Mouse (Mus musculus) c-Kit-negative CD71-positive TER-119-positive erythroid progenitor cells, embryonic 14.5 days (primary cell): ENCODE results near the gene Alpl.

Experiments used
- DNase-seq: peaks from one replicate; pipeline ENCODE4 v3.0.0-alpha.2; 2013; ENCODE audit warnings: low read depth, low spot score

Gene Alpl

DNA sequence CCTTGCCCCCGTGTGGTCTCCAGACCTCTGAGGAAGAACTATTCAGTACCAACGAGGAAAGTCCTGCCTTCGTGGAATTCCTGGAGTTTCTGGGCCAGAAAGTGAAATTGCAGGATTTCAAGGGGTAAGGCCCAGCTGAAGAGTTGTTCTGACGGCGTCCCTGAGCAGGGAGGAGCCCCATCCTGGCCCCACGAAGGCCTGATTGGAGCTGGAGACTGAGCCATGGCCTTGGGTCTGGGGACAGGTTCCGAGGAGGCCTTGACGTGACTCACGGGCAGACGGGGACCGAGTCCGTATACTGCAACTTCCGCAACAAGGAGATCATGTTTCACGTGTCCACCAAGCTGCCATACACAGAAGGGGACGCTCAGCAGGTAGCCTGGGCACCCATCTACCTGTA lies 78.5 kb downstream of the Alpl start:
- no peak for DNase-seq

DNA sequence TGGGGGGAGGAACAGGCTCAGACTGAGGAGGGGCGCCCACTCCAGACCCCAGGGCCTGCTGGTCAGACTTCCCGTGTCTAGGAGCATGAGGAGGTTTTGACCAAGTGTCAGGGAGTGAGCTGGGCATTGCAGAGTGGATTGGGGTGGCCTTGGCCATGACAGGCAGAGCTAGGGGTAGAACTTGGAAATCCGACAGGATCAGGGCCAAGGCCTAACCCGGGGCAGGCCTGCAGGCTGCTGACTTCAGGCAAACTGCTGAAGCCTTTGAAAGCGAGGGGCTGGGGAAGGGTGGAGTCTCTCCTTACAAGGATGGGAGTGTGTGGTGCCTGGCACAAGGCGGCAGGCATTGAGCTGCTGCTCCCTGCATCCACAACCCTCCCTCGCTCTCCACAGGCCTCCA lies 79.2 kb downstream of the Alpl start:
- DNase-seq = no peak

DNA sequence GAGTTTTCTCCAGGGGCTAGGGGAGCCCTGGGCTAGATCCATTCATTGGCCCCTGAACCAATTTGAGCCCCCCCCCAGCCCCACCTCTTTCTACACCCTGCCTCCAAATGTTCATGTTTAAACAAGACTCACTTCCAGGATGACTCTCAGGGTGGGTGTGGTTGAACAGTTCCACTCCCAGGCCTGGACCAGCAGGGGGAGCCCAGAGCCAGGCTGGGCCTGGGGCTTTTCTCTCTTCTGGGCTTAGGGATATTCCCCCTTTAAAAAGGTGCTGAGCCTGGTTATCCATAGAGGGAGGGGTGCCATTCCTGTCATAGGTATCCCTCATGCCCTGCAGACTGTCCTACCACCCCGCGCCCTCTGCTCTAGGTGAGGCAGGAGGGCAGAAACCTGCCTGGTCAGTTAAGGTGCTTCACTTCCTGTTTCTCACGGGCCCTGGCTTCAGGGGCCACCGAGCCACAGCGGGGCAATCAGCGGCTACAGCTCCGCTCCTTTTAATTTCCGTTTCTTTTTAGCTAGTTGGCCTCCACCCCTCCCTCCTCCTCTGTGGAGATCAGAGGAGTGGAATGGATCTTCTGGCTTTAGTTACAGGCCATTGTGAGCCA lies 82.1 kb downstream of the Alpl start:
- DNase-seq = no peak

DNA sequence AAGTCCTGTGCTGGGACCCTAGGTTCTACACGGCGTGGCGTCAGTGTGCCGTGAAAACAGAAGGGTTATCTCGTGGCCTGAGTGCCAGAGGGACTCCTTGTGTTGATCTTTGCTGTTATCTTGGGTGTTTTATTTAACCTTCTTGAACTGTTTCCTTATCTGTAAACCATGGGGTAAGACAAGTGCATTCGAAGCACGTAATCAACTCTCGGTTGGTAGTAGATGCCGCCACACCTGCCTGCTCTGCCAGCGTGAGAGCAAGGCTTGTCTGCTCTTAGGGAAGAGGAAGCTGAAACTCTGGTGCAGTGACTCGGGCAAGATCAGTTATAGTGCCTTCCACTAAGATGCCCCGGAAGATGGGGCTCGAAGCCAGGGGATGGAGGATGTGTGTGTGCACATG lies 83.2 kb downstream of the Alpl start:
- DNase-seq = no peak

DNA sequence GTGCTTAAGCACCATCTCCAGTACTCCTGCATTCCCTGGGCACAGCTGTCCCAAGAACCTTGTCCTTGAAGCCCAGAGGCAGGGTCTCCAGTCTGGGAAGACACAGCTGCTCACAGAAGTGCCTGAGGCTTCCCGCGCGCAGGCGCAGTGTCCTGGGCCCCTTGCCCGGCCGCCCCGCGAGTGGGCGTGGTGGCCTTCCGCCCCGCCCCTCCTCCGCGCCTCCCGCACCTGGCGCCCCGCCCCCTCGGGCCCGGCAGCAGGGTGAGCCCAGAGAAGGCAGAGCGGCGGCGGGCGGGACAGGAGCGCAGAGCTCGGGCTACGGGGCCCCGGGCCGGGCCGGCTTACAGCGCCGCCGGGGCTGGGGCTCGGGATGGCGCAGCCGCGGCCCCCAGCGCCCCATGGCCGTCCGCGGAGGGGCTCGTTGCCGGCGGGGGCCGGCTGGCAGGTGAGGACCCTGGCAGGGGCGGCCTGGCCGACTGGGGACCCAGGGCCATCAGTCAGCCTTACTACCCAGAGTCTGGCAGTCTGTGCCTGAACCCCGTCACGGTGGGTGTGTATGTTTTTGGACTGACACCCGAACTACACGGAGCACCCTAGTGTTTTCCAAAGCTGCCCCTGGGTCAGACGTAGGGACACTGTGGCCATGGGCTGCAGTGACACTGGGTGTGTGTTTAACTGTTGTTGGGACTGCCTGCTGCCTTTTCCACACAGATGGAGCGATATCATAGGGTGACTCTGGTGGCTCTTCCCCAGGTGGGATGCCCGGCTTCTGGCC lies 88.8 kb downstream of the Alpl start:
- no peak for DNase-seq

DNA sequence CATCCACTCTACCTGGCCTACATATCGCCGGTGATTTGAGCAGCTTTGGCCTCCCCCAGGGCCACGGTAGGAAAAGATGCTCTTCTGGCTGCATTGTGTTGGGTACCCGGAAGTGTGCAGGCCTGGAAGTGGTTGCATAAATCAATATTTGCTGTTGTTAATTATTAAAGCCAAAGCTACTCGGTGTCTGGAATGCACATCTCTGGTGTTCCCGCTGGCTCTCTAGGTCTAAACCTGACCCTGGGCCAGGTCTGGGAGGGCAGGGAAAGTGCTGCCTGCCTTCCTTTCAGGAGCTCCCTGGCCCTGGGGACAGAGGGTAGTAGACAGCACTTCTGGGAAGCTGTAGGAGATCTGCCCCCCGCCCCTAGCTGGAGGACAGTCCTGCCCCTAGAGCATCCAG lies 89.7 kb downstream of the Alpl start:
- DNase-seq = no peak

DNA sequence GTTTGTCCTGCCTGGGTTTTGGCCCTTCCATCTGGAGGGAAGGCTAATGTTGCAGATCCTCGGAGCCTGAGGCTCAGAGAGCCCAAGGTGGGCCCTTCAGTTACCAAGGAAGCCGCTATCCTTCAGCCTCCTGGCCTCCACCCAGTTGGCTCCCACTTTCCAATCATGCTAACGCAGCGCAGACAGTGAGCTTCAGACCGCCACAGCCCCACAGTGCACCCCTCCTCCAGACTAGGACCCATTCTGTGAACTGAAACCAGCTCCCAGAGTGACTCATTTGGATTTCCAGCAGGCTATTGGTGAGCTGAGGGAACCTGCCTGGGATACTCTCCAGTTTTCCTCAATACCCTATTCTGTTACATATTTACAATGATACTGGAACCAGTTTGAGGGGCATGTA lies 90.8 kb downstream of the Alpl start:
- no peak for DNase-seq

DNA sequence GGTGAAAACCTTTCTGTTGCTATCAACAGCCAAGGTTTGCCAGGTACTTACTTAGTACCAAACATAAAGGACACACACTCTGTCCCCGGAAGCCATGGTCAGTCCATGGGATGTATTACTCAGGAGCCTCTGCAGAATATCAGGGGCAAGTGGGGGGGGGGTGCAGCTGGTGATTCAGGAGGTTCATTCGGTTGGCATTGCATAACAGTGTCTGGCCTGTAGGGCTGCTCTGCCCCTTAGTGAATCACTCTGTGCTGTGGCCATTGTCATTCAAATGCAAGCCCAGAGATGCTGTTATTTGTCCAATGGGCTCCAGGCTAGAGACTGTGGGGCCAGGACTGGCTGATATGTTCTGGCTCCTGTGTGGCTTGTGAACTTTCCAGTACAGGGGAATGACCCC lies 91.6 kb downstream of the Alpl start:
- DNase-seq = no peak

DNA sequence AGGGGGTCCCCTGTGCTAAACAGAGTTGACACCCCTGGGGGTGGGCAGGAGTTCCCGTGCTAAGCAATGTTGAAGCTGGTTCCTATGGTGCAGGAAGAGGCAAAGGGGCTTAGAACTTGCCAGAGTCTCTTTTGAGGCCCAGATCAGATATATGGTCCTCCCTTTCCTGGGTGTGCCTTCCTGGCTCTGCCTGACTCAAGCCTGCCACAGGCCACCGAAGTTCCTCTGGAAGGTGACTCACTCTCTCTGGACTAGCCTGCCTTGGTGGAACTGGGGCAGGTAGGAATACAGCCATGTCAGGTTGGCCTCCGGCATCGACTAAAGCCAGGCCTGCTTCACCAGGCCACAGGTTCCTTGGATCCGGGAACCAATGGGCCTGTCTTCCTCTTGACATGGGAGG lies 93.1 kb downstream of the Alpl start:
- no peak for DNase-seq

DNA sequence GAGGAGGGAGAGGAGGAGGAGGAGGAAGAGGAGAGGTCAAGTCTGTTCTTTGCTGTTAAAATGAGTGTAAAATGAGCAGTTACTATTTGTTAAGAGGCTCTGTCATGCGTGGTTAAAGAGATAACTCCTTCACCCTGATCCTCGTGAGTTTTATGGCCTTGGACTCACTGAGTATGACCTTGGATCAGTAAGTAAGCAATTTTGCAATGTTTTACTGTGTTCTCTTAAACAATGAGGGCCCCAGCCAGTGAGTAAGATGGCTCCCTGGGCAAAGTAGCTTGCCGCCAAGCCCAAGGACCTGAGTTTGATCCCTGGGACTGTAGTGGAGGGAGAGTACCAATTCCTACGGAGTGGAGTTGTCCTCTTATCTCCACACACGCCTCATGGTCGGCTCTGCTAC lies 95.2 kb downstream of the Alpl start:
- DNase-seq = no peak

DNA sequence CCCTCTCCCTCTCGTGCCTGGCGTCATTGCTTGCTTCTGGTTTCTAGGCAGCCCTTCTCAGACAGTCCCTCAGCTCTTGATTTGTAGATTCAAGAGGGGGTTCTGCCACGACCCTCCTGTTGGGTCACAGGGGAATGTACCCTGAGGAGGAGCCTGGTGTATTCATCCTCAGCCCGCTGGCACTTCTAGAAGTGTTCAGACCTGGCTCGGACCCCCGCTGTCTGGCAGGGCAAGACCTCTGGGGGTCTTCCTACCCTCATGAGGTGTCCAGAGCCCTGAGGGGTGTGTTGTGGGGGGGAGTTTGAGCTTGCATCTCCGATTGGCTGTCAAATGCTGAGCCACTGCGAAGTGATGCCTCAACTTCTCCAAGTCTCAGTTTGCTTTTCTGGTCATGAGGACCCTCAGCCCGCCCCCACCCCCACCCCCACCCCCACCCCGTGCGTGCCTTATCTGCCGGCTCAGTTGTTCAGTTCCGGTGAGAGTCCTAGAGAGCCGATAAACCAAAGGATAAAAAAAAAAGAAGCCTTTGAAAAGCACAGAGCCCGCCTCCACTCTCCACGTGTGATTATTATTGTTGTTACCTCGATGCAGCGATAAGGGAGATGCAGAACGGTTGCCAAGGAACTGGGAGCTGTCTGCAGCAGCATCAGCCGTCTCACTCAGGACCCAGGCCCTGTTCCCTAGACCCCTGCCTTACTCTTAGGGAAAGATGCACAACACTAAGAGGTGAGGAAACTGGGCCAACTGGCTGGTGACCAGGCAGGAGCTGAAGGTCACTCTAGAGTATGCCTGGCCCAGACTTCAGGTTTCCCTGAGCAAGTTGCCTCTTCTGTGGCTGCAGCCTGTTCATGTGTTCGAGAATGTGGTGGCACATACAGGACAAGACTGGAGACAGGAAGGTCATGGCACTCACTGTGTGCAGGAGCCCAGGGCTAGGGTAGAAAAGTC lies 96.6 kb downstream of the Alpl start:
- no peak for DNase-seq

DNA sequence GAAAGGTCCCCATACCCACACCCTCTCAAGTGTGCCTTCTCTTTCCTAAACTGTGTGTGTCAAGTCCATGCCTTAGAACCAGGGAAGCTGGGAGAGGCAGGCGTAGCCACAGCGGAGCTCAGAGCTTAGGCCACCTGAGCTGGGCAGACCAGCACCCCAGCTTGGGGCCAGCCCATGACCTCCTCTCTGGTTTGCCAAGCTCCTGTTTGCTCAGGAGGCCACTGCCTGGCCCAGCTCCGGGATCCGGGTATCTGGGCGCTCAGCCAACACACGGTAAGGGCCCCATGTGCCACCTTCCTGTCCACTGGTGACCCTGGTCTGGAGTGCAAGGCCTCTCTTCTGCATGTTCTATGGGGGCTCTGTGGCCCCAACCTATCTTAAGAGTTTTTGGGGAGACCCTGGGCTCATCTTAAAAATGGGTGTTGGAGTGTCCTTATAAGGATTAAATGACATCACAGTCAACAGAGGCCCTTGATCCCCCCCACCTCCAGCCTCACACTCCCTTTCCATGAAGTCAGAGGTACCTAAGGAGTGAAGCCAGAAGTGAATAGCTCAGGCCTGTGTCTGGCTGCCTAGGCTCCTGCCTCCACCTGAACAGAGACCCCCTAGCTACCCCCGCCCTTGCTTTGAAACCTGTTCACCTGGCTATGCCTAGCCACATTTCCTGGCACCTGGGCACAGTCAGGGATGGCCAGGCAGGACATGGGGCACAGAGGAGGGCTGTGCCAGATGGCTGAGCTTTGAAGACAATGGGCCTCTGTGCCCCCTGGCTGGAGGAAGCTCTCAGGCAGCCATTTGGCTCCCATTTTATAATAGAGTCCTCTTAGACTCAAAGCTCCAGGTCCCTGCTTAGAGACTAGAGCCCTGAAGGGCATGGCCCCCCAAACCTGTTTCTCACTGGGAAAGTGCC lies 97.9 kb downstream of the Alpl start:
- no peak for DNase-seq

DNA sequence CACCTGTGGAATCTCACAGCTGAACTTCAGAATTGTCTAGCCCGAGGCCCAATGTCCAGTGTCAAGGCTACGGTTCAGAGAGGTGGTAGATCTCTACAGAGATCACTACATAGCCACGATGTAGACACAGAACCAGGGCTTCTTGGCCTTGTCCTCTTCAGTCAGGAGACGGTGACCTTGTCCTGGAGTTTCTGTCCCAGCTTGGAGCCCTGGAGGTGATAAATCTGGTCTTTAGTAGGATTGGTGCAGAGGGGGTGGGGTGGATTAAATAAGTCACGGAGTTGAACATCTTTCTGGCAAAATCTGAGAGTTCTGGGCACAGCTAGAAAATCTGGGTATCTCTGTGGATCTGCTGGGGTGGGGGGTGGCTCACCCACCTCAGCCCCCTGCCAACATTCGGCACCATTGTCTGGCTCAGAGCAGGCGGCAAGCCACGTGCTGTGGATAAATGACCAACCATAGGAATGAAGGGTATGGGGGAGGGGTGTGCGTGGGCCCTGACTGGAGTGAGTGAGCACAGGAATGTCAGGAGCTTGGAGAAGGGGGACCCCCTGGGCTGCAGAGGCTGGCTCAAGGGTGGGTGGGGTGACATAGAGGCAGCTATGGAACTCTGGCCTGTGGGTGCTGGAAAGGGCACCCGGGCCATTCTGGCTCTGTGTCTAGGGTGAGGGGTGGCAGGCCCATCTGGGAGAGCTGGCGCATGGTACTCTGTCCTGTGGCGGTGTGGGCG lies 98.9 kb downstream of the Alpl start:
- DNase-seq = no peak

DNA sequence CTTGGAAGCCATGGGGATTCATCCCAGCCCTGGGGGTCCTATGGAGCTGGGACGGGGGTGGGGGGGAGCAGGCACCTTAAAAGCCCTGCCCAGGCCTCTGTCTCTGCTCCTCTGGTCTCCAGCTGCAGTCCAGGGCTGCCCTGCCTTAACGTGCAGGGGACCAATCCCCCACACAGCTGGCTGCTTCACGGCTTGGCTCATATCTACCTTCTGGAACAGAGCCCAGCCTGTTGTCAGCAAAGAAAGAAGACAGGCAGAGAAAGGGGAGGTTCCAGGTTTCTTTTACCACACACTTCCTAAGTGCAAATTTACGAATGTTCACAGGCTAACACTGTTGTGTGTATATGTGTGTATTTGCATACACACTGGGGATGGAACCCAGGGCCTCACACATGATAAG lies 100.3 kb downstream of the Alpl start:
- DNase-seq = no peak

DNA sequence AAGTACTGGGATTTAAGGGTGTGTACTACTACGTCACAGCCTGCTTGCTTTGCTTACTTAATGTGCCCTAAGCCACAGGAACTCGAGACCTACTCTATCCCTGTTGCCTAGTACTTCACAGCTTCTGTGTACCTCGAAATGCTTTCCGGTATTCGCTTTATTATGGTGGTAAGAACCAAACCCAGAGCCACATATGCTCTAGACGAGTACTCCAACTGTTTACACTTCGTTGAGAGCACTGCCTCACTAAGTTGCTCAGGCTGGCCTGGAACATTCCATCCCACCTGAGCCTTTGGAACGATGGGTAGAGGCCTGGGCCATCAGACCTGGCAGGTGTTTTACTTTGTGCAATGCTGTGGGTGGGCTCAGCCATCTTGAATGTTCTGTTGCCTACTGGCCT lies 100.9 kb downstream of the Alpl start:
- DNase-seq = no peak

DNA sequence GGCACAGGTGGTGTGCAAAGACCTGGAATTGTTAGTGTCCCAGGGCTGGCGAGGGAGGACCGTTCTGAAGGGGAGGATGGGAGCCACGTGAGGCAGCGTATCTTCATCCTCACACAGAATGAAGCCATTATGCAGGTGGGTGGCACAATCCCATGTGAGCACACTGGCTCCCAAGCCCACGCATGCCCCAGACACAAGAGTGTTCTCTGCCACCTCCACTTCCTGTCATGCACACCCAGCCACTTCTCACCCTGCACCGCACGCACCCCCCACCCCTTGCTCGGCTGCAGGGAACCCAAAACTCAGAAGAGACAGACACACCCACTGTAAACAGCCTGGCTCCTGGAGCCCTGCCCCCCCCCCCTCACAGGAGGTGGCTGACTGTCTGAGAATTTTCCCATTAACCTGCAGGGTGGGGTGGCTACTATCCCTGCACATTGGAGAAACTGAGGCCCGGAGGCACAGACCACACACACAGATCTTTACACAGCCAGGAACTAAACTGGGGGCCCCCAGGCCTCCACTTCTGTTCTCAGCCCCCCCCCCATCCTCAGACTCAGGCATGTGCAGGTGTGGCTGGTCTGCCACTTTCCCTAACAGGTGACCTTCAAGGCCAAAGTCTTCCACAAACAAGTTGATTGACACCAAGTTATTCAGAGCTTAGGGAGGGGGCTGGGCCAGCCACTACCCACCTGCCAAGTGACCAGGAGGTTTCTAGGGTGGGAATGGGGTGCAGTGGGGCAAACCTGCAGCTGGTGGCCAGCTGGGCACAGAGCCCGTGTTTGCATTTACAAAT lies 103.9 kb downstream of the Alpl start:
- DNase-seq = no peak
